Mouse (Mus musculus) hindbrain, postnatal 0 days (tissue): ENCODE measurements around the gene Npas3. TPM values are rescaled to one million over a fixed set of nuclear protein-coding genes. Genes with fewer than 3 reads are reported as not detected.

ENCODE experiments used
- ATAC-seq: fragments of 200-750 bp; cut with Nextera tagmentation; 2 replicates; pipeline ENCODE4 v1.8.0; 2017; ENCODE audit warnings: mild to moderate bottlenecking, moderate TSS enrichment, moderate library complexity
- DNase-seq: peaks from one replicate; pipeline ENCODE4 v3.0.0-alpha.2; 2015; ENCODE audit warnings: low spot score
- H3K27ac ChIP-seq: fragments of 300-500 bp; sonication (generic); 2 replicates; pipeline ENCODE4 v1.5.1; 2014; ENCODE audit warnings: mild to moderate bottlenecking
- H3K27me3 ChIP-seq: fragments of 300-500 bp; sonication (generic); 2 replicates; pipeline ENCODE4 v1.6.1; 2014; ENCODE audit warnings: low read length, mixed read lengths; ENCODE audit not compliant: insufficient read depth
- H3K36me3 ChIP-seq: fragments of 300-500 bp; sonication (generic); 2 replicates; pipeline ENCODE4 v1.6.1; 2014; ENCODE audit warnings: low read length, mixed read lengths; ENCODE audit not compliant: insufficient read depth
- H3K4me1 ChIP-seq: fragments of 300-500 bp; sonication (generic); 2 replicates; pipeline ENCODE4 v1.6.1; 2014; ENCODE audit warnings: antibody characterized with exemption, low read length, mixed read lengths; ENCODE audit not compliant: insufficient read depth
- H3K4me2 ChIP-seq: fragments of 300-500 bp; sonication (generic); 2 replicates; pipeline ENCODE4 v1.6.1; 2014; ENCODE audit warnings: low read depth, mild to moderate bottlenecking, low read length, moderate library complexity, mixed read lengths
- H3K4me3 ChIP-seq: fragments of 300-500 bp; sonication (generic); 2 replicates; pipeline ENCODE4 v1.5.1; 2014; ENCODE audit warnings: low read length
- H3K9ac ChIP-seq: fragments of 300-500 bp; sonication (generic); replicated peaks from 2 replicates; pipeline ENCODE4 v1.6.1; 2014; ENCODE audit warnings: mild to moderate bottlenecking, low read length, moderate library complexity, mixed read lengths
- H3K9me3 ChIP-seq: fragments of 300-500 bp; sonication (generic); 2 replicates; pipeline ENCODE4 v1.6.1; 2016; ENCODE audit warnings: low read length, mixed read lengths
- CTCF ChIP-seq: IDR thresholded peaks from 2 replicates; pipeline ENCODE4 v1.5.1; 2016; ENCODE audit warnings: antibody characterized with exemption, control low read depth, low read depth
- WGBS: fragments of 180-500 bp; shearing (Covaris S2); extraction: QIAGEN DNeasy Blood & Tissue Kit; methylation state at CpG from one replicate; pipeline ENCODE4 v1.1.7; 2014; 5-methylcytosine and 5-hydroxymethylcytosine counted together
- polyA plus RNA-seq: library from polyadenylated mRNA; unstranded; fragments of >200 nt; fragmentation: Nextera tagmentation; extraction: Ambion mirVana; gene quantifications from 2 replicates; pipeline ENCODE4 v1.2.1, GENCODE M21; 2015
- total RNA-seq: library from RNA; depleted of rRNA; stranded (reverse); fragments of >200 nt; gene quantifications from 2 replicates; pipeline ENCODE4 v1.2.3, GENCODE M21; 2014

Gene Npas3
- total and polyA plus RNA-seq, 2 experiments from 2014 or later = 28.0 to 53.8 TPM

GRCm38 (mm10) chr12:53682036-53682435, 433.6 kb downstream of the Npas3 start:
- no peaks in the 10 kb centered on the region for H3K9me3 ChIP-seq
- no peak overlapping the region for H3K27ac ChIP-seq
- no peaks in the 10 kb centered on the region for H3K36me3 ChIP-seq
- peak; percentile 34 for TF ChIP-seq CTCF
- H3K9ac ChIP-seq = no peak overlapping the region
- 58% methylated on average over 3 of the region's 3 CpGs for WGBS
- H3K4me2 ChIP-seq = no peak overlapping the region
- no peaks in the 10 kb centered on the region for H3K27me3 ChIP-seq
- DNase-seq (peak; percentile 20), ATAC-seq (no peak)
- H3K4me1 ChIP-seq = no peaks in the 10 kb centered on the region
- no peak overlapping the region for H3K4me3 ChIP-seq

GRCm38 (mm10) chr12:53692471-53692870, 444.0 kb downstream of the Npas3 start:
- Histone ChIP-seq H3K36me3 (no peaks in the 10 kb centered on the region), H3K4me2 (no peak overlapping the region), H3K4me3 (no peak overlapping the region), H3K9ac (no peak overlapping the region), H3K27ac (no peak overlapping the region), H3K27me3 (no peaks in the 10 kb centered on the region), H3K4me1 (no peaks in the 10 kb centered on the region), H3K9me3 (no peaks in the 10 kb centered on the region)
- no peak for ATAC-seq
- TF ChIP-seq CTCF = no peak
- WGBS = 82% methylated on average over 4 of the region's 4 CpGs
- no peak for DNase-seq

GRCm38 (mm10) chr12:53694346-53694745, 445.9 kb downstream of the Npas3 start:
- Histone ChIP-seq H3K4me3 (no peak overlapping the region), H3K9me3 (no peaks in the 10 kb centered on the region), H3K4me2 (no peak overlapping the region), H3K36me3 (no peaks in the 10 kb centered on the region), H3K27ac (no peak overlapping the region), H3K9ac (no peak overlapping the region), H3K27me3 (no peaks in the 10 kb centered on the region), H3K4me1 (no peaks in the 10 kb centered on the region)
- WGBS = 84% methylated on average over 4 of the region's 4 CpGs
- DNase-seq (no peak), ATAC-seq (no peak)
- no peak for TF ChIP-seq CTCF

DNA sequence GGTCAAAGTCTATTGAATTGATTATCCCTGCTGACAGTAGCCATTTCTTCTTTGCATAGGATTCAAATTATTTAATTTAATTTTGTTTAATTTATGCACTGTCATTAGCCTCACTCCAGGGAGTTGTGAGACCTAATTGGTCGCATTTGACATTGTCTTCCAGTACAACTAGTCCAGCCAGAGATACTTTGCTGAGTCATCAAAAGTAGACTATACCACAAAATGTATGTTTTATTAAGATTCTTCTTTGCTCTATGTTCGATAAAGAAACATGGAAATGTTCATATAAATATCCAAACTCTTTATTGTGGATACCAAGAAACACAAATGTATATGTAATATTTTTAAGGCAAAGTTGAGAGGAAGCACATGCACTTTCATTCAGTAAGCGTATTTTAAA, 446.8 kb downstream of the Npas3 start:
- no peaks in the 10 kb centered on the region for H3K36me3 ChIP-seq
- no peaks in the 10 kb centered on the region for H3K9me3 ChIP-seq
- H3K9ac ChIP-seq = no peak overlapping the region
- no peaks in the 10 kb centered on the region for H3K4me1 ChIP-seq
- no peak for TF ChIP-seq CTCF
- ATAC-seq (no peak), DNase-seq (no peak)
- no peak overlapping the region for H3K4me3 ChIP-seq
- WGBS = 93% methylated on average over 3 of the region's 3 CpGs
- H3K4me2 ChIP-seq = no peak overlapping the region
- no peak overlapping the region for H3K27ac ChIP-seq
- H3K27me3 ChIP-seq = no peaks in the 10 kb centered on the region

DNA sequence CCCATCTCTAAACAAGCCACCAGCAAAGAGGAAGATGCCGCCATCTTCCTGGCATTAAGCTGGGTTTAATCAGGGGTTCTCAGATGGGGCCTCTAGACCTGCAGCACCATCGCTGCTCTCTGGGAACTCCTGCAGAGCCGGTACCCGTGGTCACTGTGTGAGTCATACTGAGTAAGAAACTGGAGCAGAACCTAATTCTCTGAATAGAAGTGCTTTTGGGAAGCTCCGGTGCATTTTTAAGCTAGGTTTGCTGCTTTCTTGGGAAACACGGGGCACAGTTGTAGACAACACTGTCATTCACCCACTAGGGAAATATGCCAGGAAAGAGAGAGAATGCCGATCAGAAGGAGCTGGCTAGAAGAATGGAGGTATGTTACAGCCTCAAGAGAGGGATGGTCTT, 449.2 kb downstream of the Npas3 start:
- Histone ChIP-seq H3K4me3 (no peak overlapping the region), H3K27ac (0 out of 2 replicates have a peak overlapping the region, but pooled peaks have one; percentile 8), H3K9ac (no peak overlapping the region), H3K4me1 (no peaks in the 10 kb centered on the region), H3K36me3 (no peaks in the 10 kb centered on the region), H3K4me2 (no peak overlapping the region), H3K27me3 (no peaks in the 10 kb centered on the region), H3K9me3 (no peaks in the 10 kb centered on the region)
- WGBS = 65% methylated on average over 7 of the region's 7 CpGs
- ATAC-seq (no peak), DNase-seq (no peak)
- TF ChIP-seq CTCF = no peak

DNA sequence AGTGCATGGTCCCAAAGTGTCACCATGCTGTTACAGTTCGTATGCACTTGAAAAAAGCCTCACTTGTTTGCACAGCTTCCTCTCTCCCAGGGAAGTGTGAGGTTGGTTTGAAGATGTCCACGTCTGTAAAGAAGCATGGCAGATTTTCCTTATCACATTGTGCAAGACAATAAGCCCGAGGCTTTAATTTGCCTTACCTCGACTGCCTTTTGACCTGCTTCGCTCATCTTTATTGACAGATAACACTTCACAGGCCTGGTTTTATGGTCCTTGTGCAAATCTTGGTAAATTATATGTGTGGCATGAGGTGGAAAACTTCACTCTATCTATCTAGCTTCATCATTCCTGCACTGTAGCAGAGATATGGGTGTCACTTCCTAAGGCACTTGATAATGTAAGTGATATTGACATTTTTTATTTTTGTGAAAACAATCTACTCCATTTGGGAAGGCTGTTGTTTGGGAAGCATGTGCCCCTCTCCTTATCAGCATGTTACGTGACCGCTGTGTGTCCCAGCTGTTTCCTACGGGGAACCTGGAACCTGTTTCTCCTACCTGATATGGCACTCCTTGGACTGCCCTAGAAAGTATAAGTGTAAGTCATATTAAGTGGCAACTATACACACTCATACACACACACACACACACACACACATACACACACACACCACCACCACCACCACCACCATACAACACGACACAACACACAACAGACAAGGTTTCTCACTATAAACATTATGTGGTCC, 450.2 kb downstream of the Npas3 start:
- H3K9me3 ChIP-seq = no peaks in the 10 kb centered on the region
- DNase-seq = no peak
- no peak overlapping the region for H3K4me3 ChIP-seq
- H3K27ac ChIP-seq = no peak overlapping the region
- H3K9ac ChIP-seq = no peak overlapping the region
- ATAC-seq = no peak
- H3K36me3 ChIP-seq = no peaks in the 10 kb centered on the region
- TF ChIP-seq CTCF = no peak
- no peaks in the 10 kb centered on the region for H3K4me1 ChIP-seq
- no peak overlapping the region for H3K4me2 ChIP-seq
- no peaks in the 10 kb centered on the region for H3K27me3 ChIP-seq
- WGBS = 89% methylated on average over 9 of the region's 9 CpGs

DNA sequence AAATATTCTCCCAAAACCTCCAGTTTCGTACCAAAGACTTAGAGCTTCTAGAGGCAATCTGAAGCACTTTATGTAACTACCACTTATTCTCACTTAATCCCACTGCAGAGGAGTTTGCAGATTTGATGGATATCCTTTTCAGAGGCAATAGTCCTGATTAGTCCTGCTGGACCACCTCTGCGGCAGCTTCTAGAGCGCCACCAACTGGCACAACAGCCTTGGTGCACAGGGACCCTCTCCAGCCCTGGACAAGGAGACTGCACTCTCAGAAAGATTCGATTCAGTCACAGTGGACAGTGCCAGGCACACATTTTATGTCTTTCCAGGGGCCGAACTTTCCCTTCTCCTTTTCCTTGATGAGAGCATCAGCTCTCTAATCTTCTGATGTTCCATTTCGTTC, 471.4 kb downstream of the Npas3 start:
- Histone ChIP-seq H3K4me2 (no peak overlapping the region), H3K9me3 (no peaks in the 10 kb centered on the region), H3K4me3 (no peak overlapping the region), H3K36me3 (no peaks in the 10 kb centered on the region), H3K27me3 (no peaks in the 10 kb centered on the region), H3K27ac (no peak overlapping the region), H3K4me1 (no peaks in the 10 kb centered on the region), H3K9ac (no peak overlapping the region)
- peak; percentile 57 for TF ChIP-seq CTCF
- DNase-seq = peak; percentile 46
- 64% methylated on average over 6 of the region's 6 CpGs for WGBS
- ATAC-seq = no peak
